13 mouse cellular contexts compared by ENCODE assay signal in genomic region chr7:43713741-43714351, GRCm38 (mm10). TPM values are rescaled to one million over a fixed set of nuclear protein-coding genes. Genes with fewer than 3 reads are reported as not detected.
DNase-seq lines count a peak whose midpoint lies in the region; ATAC-seq and TF ChIP-seq lines count a peak whose summit lies in the region.
"Had no signal": no experiment of that assay in that cellular context is flagged by ENCODE, and none has a peak within 500 bp of the region (broad histone marks: within the 10 kb centered on the region; RNA-seq: fewer than 3 reads in every experiment).

No protein-coding gene starts in this region.

- H3K4me2 ChIP-seq in forebrain, embryonic 12.5 days, result peak overlapping the region; percentile 30
- no peak overlapping the region; the same call in 1 of the 2 replicates for H3K4me2 ChIP-seq in forebrain, embryonic 16.5 days (ENCODE audit: low read length)
- H3K4me2 ChIP-seq in midbrain, embryonic 12.5 days (replicated peaks), result peak overlapping the region; percentile 23; the same call in 1 of the 2 replicates
- no peak overlapping the region for H3K4me2 ChIP-seq in midbrain, embryonic 16.5 days (ENCODE audit: low read length)
- H3K4me2 ChIP-seq in lung, postnatal 0 days (replicated peaks; ENCODE audit: low read depth, low read length), result peak overlapping the region; percentile 33; the same call in 1 of the 2 replicates

- intact Hi-C loops in left cerebral cortex, adult 2 months (cut with DNase I), result no loop called here

- no peak overlapping the region for H3K4me3 ChIP-seq in forebrain, embryonic 12.5 days (replicated peaks)
- no peak overlapping the region for H3K4me3 ChIP-seq in forebrain, embryonic 16.5 days (replicated peaks; ENCODE audit: low read length)
- no peak overlapping the region for H3K4me3 ChIP-seq in midbrain, embryonic 12.5 days
- no peak overlapping the region for H3K4me3 ChIP-seq in midbrain, embryonic 16.5 days (ENCODE audit: low read depth, low read length)
- no peak overlapping the region for H3K4me3 ChIP-seq in lung, postnatal 0 days (ENCODE audit: low read depth, low read length)
- H3K4me3 ChIP-seq in left cerebral cortex, adult 2 months, result no peak overlapping the region
- H3K4me3 ChIP-seq in cerebellum, adult 2 months (replicated peaks; ENCODE audit: insufficient read depth, low read depth, low read length), result no peak overlapping the region
- H3K4me3 ChIP-seq: myocyte had no signal

- no peaks in the 10 kb centered on the region for H3K36me3 ChIP-seq in forebrain, embryonic 12.5 days (replicated peaks)
- no peaks in the 10 kb centered on the region for H3K36me3 ChIP-seq in forebrain, embryonic 16.5 days (ENCODE audit: control insufficient read depth, insufficient read depth)
- H3K36me3 ChIP-seq in midbrain, embryonic 12.5 days, result no peaks in the 10 kb centered on the region
- H3K36me3 ChIP-seq in midbrain, embryonic 16.5 days (ENCODE audit: control insufficient read depth, insufficient read depth, low read length), result no peaks in the 10 kb centered on the region
- no peaks in the 10 kb centered on the region for H3K36me3 ChIP-seq in lung, postnatal 0 days (ENCODE audit: insufficient read depth, low read length)

- H3K9ac ChIP-seq in forebrain, embryonic 12.5 days, result no peak overlapping the region
- no peak overlapping the region for H3K9ac ChIP-seq in forebrain, embryonic 16.5 days (replicated peaks; ENCODE audit: low read depth, low read length)
- no peak overlapping the region for H3K9ac ChIP-seq in midbrain, embryonic 12.5 days (replicated peaks)
- no peak overlapping the region for H3K9ac ChIP-seq in midbrain, embryonic 16.5 days (ENCODE audit: low read depth, low read length)
- no peak overlapping the region for H3K9ac ChIP-seq in lung, postnatal 0 days (replicated peaks; ENCODE audit: low read depth)

- peak; percentile 28 for DNase-seq in lung, postnatal 0 days (ENCODE audit: low spot score)
- no peak for DNase-seq in left cerebral cortex, adult 2 months (ENCODE audit: extremely low spot score in 1 of 2, low spot score in 2 of 2)
- DNase-seq in layer of hippocampus, adult 11-12 months (ENCODE audit: low spot score), result no peak
- no peak for DNase-seq in cerebellum, adult 2 months
- DNase-seq: cerebellum, adult 18-20 months; kidney, adult 11 months; left cerebral cortex, postnatal 4 days; spleen, adult 18-20 months had no signal

- WGBS in forebrain, embryonic 12.5 days, result 9% methylated on average over 19 of the region's 19 CpGs
- 8% methylated on average over 17 of the region's 19 CpGs for WGBS in forebrain, embryonic 16.5 days
- WGBS in midbrain, embryonic 12.5 days, result 8% methylated on average over 19 of the region's 19 CpGs
- WGBS in midbrain, embryonic 16.5 days, result 5% methylated on average over 19 of the region's 19 CpGs
- 4% methylated on average over 18 of the region's 19 CpGs for WGBS in lung, postnatal 0 days
- WGBS in cerebellum, adult 2 months, result 9% methylated on average over 19 of the region's 19 CpGs

- no peak for TF ChIP-seq EP300 in lung, postnatal 0 days (IDR thresholded peaks at IDR 0.05)

- no peak for TF ChIP-seq CTCF in lung, postnatal 0 days (IDR thresholded peaks at IDR 0.05)
- no peak for TF ChIP-seq CTCF in left cerebral cortex, adult 2 months (IDR thresholded peaks at IDR 0.05)
- no peak for TF ChIP-seq CTCF in cerebellum, adult 2 months (IDR thresholded peaks at IDR 0.05; ENCODE audit: borderline replicate concordance, insufficient read depth, low read depth, low read length)

- no peak for TF ChIP-seq POLR2A in cerebellum, adult 2 months (IDR thresholded peaks at IDR 0.05; ENCODE audit: borderline replicate concordance, insufficient read depth, low read length)

- H3K27ac ChIP-seq in forebrain, embryonic 12.5 days, result no peak overlapping the region
- no peak overlapping the region for H3K27ac ChIP-seq in forebrain, embryonic 16.5 days (ENCODE audit: low read length)
- H3K27ac ChIP-seq in midbrain, embryonic 12.5 days (replicated peaks), result no peak overlapping the region
- H3K27ac ChIP-seq in midbrain, embryonic 16.5 days (ENCODE audit: low read length), result no peak overlapping the region
- H3K27ac ChIP-seq in lung, postnatal 0 days (ENCODE audit: low read length), result peak overlapping the region; percentile 43; the same call in 1 of the 2 replicates
- no peak overlapping the region for H3K27ac ChIP-seq in left cerebral cortex, adult 2 months
- H3K27ac ChIP-seq in cerebellum, adult 2 months (ENCODE audit: insufficient read depth, low read length), result no peak overlapping the region

- H3K4me1 ChIP-seq in forebrain, embryonic 12.5 days, result peaks cover 11% of the 10 kb centered on the region; the same call in 1 of the 2 replicates
- no peaks in the 10 kb centered on the region for H3K4me1 ChIP-seq in forebrain, embryonic 16.5 days (replicated peaks; ENCODE audit: control insufficient read depth, insufficient read depth, low read length)
- H3K4me1 ChIP-seq in midbrain, embryonic 12.5 days, result peaks cover 5% of the 10 kb centered on the region; the same call in 1 of the 2 replicates
- no peaks in the 10 kb centered on the region for H3K4me1 ChIP-seq in midbrain, embryonic 16.5 days (ENCODE audit: control insufficient read depth, insufficient read depth, low read length)
- no peaks in the 10 kb centered on the region; the same call in none of the 2 replicates for H3K4me1 ChIP-seq in lung, postnatal 0 days (ENCODE audit: insufficient read depth, low read depth, low read length)
- no peaks in the 10 kb centered on the region for H3K4me1 ChIP-seq in cerebellum, adult 2 months (ENCODE audit: control insufficient read depth, insufficient read depth, low read length)

- ATAC-seq in forebrain, embryonic 12.5 days (ENCODE audit: low FRiP score), result no peak
- ATAC-seq in forebrain, embryonic 16.5 days, result no peak
- ATAC-seq in midbrain, embryonic 12.5 days (ENCODE audit: low FRiP score, low read depth), result no peak
- no peak for ATAC-seq in midbrain, embryonic 16.5 days
- ATAC-seq in lung, postnatal 0 days, result peak; percentile 73

- H3K9me3 ChIP-seq in forebrain, embryonic 12.5 days, result no peaks in the 10 kb centered on the region
- no peaks in the 10 kb centered on the region for H3K9me3 ChIP-seq in forebrain, embryonic 16.5 days (ENCODE audit: control insufficient read depth, low read length)
- H3K9me3 ChIP-seq in midbrain, embryonic 12.5 days, result no peaks in the 10 kb centered on the region
- H3K9me3 ChIP-seq in midbrain, embryonic 16.5 days (replicated peaks; ENCODE audit: control insufficient read depth, low read length, poor library complexity, severe bottlenecking), result no peaks in the 10 kb centered on the region
- H3K9me3 ChIP-seq in lung, postnatal 0 days (ENCODE audit: low read length), result no peaks in the 10 kb centered on the region

- peaks cover 7% of the 10 kb centered on the region; the same call in 1 of the 2 replicates for H3K27me3 ChIP-seq in forebrain, embryonic 12.5 days
- no peaks in the 10 kb centered on the region for H3K27me3 ChIP-seq in forebrain, embryonic 16.5 days (replicated peaks; ENCODE audit: control insufficient read depth, insufficient read depth, low read length)
- peaks cover 13% of the 10 kb centered on the region for H3K27me3 ChIP-seq in midbrain, embryonic 12.5 days
- no peaks in the 10 kb centered on the region; the same call in 1 of the 2 replicates for H3K27me3 ChIP-seq in midbrain, embryonic 16.5 days (ENCODE audit: control insufficient read depth, insufficient read depth, low read depth, low read length)
- no peaks in the 10 kb centered on the region for H3K27me3 ChIP-seq in lung, postnatal 0 days (replicated peaks; ENCODE audit: insufficient read depth, low read length)
- no peaks in the 10 kb centered on the region; the same call in 1 of the 2 replicates for H3K27me3 ChIP-seq in cerebellum, adult 2 months (ENCODE audit: control insufficient read depth, insufficient read depth, low read length)

RNA-seq across cellular contexts. Expression of gene Klk13, which starts 1.5 kb away (rescaled TPM):
- 0.10 TPM in 1 of 2 replicates, not detected in the other for polyA plus RNA-seq in forebrain, embryonic 12.5 days (2016; fragmentation: Nextera tagmentation; extraction: Ambion mirVana)
- polyA plus RNA-seq in forebrain, embryonic 16.5 days (2015; fragmentation: Nextera tagmentation; extraction: Ambion mirVana), result not detected in 2 replicates
- not detected in 2 replicates for polyA plus RNA-seq in midbrain, embryonic 12.5 days (2016; fragmentation: Nextera tagmentation; extraction: Ambion mirVana)
- 0.19 and 0.20 TPM in 2 replicates for polyA plus RNA-seq in midbrain, embryonic 16.5 days (2015; fragmentation: Nextera tagmentation; extraction: Ambion mirVana)
- 4.8 and 6.3 TPM in 2 replicates for polyA plus RNA-seq in lung, postnatal 0 days (2015; fragmentation: Nextera tagmentation; extraction: Ambion mirVana)
- not detected for total RNA-seq in left cerebral cortex, adult 2 months (2021)
- polyA plus RNA-seq in cerebellum, adult 2 months (2012; rRNA removed), result not detected in 2 replicates
- total RNA-seq: left cerebral cortex, postnatal 4 days had no signal
- polyA plus RNA-seq: myocyte had no signal

RNA-seq across cellular contexts. Expression of gene Klk14, which starts 23.6 kb away (rescaled TPM):
- polyA plus RNA-seq in forebrain, embryonic 12.5 days (2016; fragmentation: Nextera tagmentation; extraction: Ambion mirVana), result not detected in 2 replicates
- not detected in 2 replicates for polyA plus RNA-seq in forebrain, embryonic 16.5 days (2015; fragmentation: Nextera tagmentation; extraction: Ambion mirVana)
- not detected in 2 replicates for polyA plus RNA-seq in midbrain, embryonic 12.5 days (2016; fragmentation: Nextera tagmentation; extraction: Ambion mirVana)
- not detected in 2 replicates for polyA plus RNA-seq in midbrain, embryonic 16.5 days (2015; fragmentation: Nextera tagmentation; extraction: Ambion mirVana)
- polyA plus RNA-seq in lung, postnatal 0 days (2015; fragmentation: Nextera tagmentation; extraction: Ambion mirVana), result 0.31 and 0.39 TPM in 2 replicates
- total RNA-seq in left cerebral cortex, adult 2 months (2021), result not detected
- polyA plus RNA-seq in cerebellum, adult 2 months (2012; rRNA removed), result not detected in 2 replicates
- polyA plus RNA-seq: myocyte had no signal

RNA-seq across cellular contexts. Expression of gene Ctu1, which starts 42.0 kb away (rescaled TPM):
- 16.9 and 17.8 TPM in 2 replicates for polyA plus RNA-seq in forebrain, embryonic 12.5 days (2016; fragmentation: Nextera tagmentation; extraction: Ambion mirVana)
- 29.3 and 31.9 TPM in 2 replicates for polyA plus RNA-seq in forebrain, embryonic 16.5 days (2015; fragmentation: Nextera tagmentation; extraction: Ambion mirVana)
- 17.6 and 17.9 TPM in 2 replicates for polyA plus RNA-seq in midbrain, embryonic 12.5 days (2016; fragmentation: Nextera tagmentation; extraction: Ambion mirVana)
- 26.4 and 27.8 TPM in 2 replicates for polyA plus RNA-seq in midbrain, embryonic 16.5 days (2015; fragmentation: Nextera tagmentation; extraction: Ambion mirVana)
- polyA plus RNA-seq in lung, postnatal 0 days (2015; fragmentation: Nextera tagmentation; extraction: Ambion mirVana), result 8.5 and 9.0 TPM in 2 replicates
- total RNA-seq in left cerebral cortex, adult 2 months (2021), result 1 to 10 TPM; 8.5 to 8.9 TPM
- polyA plus RNA-seq in cerebellum, adult 2 months (2012; rRNA removed), result 9.2 and 10.0 TPM in 2 replicates

RNA-seq across cellular contexts. Expression of gene Siglece, which starts 53.9 kb away (rescaled TPM):
- 0.17 and 0.35 TPM in 2 replicates for polyA plus RNA-seq in forebrain, embryonic 12.5 days (2016; fragmentation: Nextera tagmentation; extraction: Ambion mirVana)
- 0.12 and 0.29 TPM in 2 replicates for polyA plus RNA-seq in forebrain, embryonic 16.5 days (2015; fragmentation: Nextera tagmentation; extraction: Ambion mirVana)
- 0.24 TPM in 2 replicates for polyA plus RNA-seq in midbrain, embryonic 12.5 days (2016; fragmentation: Nextera tagmentation; extraction: Ambion mirVana)
- 0.16 and 0.32 TPM in 2 replicates for polyA plus RNA-seq in midbrain, embryonic 16.5 days (2015; fragmentation: Nextera tagmentation; extraction: Ambion mirVana)
- 3.2 and 4.0 TPM in 2 replicates for polyA plus RNA-seq in lung, postnatal 0 days (2015; fragmentation: Nextera tagmentation; extraction: Ambion mirVana)
- total RNA-seq in left cerebral cortex, adult 2 months (2021), result 1 to 10 TPM; 1.3 to 1.5 TPM
- 0.44 and 0.54 TPM in 2 replicates for polyA plus RNA-seq in cerebellum, adult 2 months (2012; rRNA removed)
- polyA plus RNA-seq: myocyte had no signal

RNA-seq across cellular contexts. Expression of gene Klk12, which starts 54.9 kb away (rescaled TPM):
- not detected in 2 replicates for polyA plus RNA-seq in forebrain, embryonic 12.5 days (2016; fragmentation: Nextera tagmentation; extraction: Ambion mirVana)
- not detected in 2 replicates for polyA plus RNA-seq in forebrain, embryonic 16.5 days (2015; fragmentation: Nextera tagmentation; extraction: Ambion mirVana)
- polyA plus RNA-seq in midbrain, embryonic 12.5 days (2016; fragmentation: Nextera tagmentation; extraction: Ambion mirVana), result not detected in 2 replicates
- polyA plus RNA-seq in midbrain, embryonic 16.5 days (2015; fragmentation: Nextera tagmentation; extraction: Ambion mirVana), result not detected in 2 replicates
- polyA plus RNA-seq in lung, postnatal 0 days (2015; fragmentation: Nextera tagmentation; extraction: Ambion mirVana), result not detected in 2 replicates
- not detected for total RNA-seq in left cerebral cortex, adult 2 months (2021)
- not detected in 2 replicates for polyA plus RNA-seq in cerebellum, adult 2 months (2012; rRNA removed)
- total RNA-seq: left cerebral cortex, postnatal 4 days had no signal

Comparison
In these comparisons a context has a peak if more than half of its experiments do, and no peak if none do; other contexts are left out.
1. H3K4me2 ChIP-seq: peak in forebrain, embryonic 12.5 days (single experiment), midbrain, embryonic 12.5 days (single experiment) and lung, postnatal 0 days (single experiment); none in forebrain, embryonic 16.5 days (single experiment) and midbrain, embryonic 16.5 days (single experiment).